In the genomic region with DNA sequence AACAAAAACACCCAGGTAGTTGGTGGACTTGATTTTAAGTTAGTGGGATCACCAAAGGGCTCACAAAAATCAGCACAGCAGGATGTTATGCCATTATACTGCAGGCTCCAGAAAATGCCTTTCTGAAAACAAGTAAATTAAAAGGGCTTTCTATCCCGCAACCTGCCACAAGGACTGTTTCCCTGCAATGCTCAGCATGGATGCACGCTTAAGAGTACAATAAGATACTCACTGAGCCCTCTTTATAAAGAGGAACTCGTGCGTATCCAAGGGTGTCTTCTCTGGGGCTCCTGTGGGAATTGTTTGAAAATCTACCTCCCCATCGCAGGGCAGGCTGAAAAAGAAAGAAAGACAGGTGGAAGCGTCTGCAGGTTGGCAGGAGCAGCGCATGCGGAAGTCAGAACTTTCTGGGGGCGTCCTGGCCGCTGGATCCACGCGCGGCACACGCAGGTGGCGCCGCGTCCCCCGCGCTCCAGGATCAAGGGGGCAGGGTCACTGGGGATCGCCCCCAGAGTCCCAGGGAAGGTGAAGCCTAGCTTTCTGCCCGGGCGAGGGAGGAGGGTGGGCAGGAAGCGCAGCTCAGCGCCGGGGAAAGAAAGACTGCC, we compare ENCODE assay signal across 8 mouse cellular contexts. TPM values are rescaled to one million over a fixed set of nuclear protein-coding genes. Genes with fewer than 3 reads are reported as not detected.
DNase-seq lines count a peak whose midpoint lies in the region; ATAC-seq lines count a peak whose summit lies in the region.

No protein-coding gene starts in this region.

- H3K27me3 ChIP-seq in embryonic facial prominence, embryonic 13.5 days: no peaks in the 10 kb centered on the region
- no peaks in the 10 kb centered on the region for H3K27me3 ChIP-seq in intestine, embryonic 16.5 days (replicated peaks; ENCODE audit: control insufficient read depth, insufficient read depth, low read length)
- 0 out of 2 replicates have a peak, but pooled peaks cover 3% of the 10 kb centered on the region for H3K27me3 ChIP-seq in midbrain, embryonic 12.5 days

- DNase-seq in layer of hippocampus, adult 11-12 months (ENCODE audit: low spot score): peak; percentile 58
- no peak for DNase-seq in layer of hippocampus, postnatal 10 days (ENCODE audit: low spot score in 2 of 2)
- peak; percentile 82 for DNase-seq in MN1 (ENCODE audit: low spot score)
- DNase-seq in urinary bladder, postnatal 10 days (ENCODE audit: low spot score): no peak
- no peak for DNase-seq in cerebellum, adult 8-10 months

- H3K36me3 ChIP-seq in embryonic facial prominence, embryonic 13.5 days: peaks cover 8% of the 10 kb centered on the region
- 0 out of 2 replicates have a peak, but pooled peaks cover 2% of the 10 kb centered on the region for H3K36me3 ChIP-seq in intestine, embryonic 16.5 days (ENCODE audit: control insufficient read depth, insufficient read depth, low read length)
- peaks cover 6% of the 10 kb centered on the region; the same call in 1 of the 2 replicates for H3K36me3 ChIP-seq in midbrain, embryonic 12.5 days

- peaks cover 15% of the 10 kb centered on the region for H3K4me1 ChIP-seq in embryonic facial prominence, embryonic 13.5 days
- peaks cover 13% of the 10 kb centered on the region for H3K4me1 ChIP-seq in intestine, embryonic 16.5 days (ENCODE audit: control insufficient read depth, insufficient read depth, low read length)
- H3K4me1 ChIP-seq in midbrain, embryonic 12.5 days: peaks cover 28% of the 10 kb centered on the region

- ATAC-seq in embryonic facial prominence, embryonic 13.5 days (ENCODE audit: insufficient number of reproducible peaks, insufficient read depth, low FRiP score, low TSS enrichment, low read depth): peak; percentile 4; the same call in 1 of the 2 replicates
- peak; percentile 22 for ATAC-seq in intestine, embryonic 16.5 days
- peak; percentile 42 for ATAC-seq in midbrain, embryonic 12.5 days (ENCODE audit: low FRiP score, low read depth)

- no peaks in the 10 kb centered on the region for H3K9me3 ChIP-seq in embryonic facial prominence, embryonic 13.5 days
- no peaks in the 10 kb centered on the region for H3K9me3 ChIP-seq in intestine, embryonic 16.5 days (ENCODE audit: control insufficient read depth, low read length)
- H3K9me3 ChIP-seq in midbrain, embryonic 12.5 days: no peaks in the 10 kb centered on the region

- H3K27ac ChIP-seq in embryonic facial prominence, embryonic 13.5 days: peak overlapping the region; percentile 78
- H3K27ac ChIP-seq in intestine, embryonic 16.5 days (ENCODE audit: low read length): peak overlapping the region; percentile 84
- H3K27ac ChIP-seq in midbrain, embryonic 12.5 days (replicated peaks): peak overlapping the region; percentile 88

- peak overlapping the region; percentile 91 for H3K9ac ChIP-seq in embryonic facial prominence, embryonic 13.5 days
- H3K9ac ChIP-seq in intestine, embryonic 16.5 days (ENCODE audit: low read depth, low read length): peak overlapping the region; percentile 87
- H3K9ac ChIP-seq in midbrain, embryonic 12.5 days (replicated peaks): peak overlapping the region; percentile 90

- WGBS in embryonic facial prominence, embryonic 13.5 days: under 1% methylated on average over 25 of the region's 25 CpGs
- WGBS in intestine, embryonic 16.5 days: 2% methylated on average over 21 of the region's 25 CpGs
- WGBS in midbrain, embryonic 12.5 days: 0% methylated on average over 25 of the region's 25 CpGs

- peak overlapping the region; percentile 88 for H3K4me3 ChIP-seq in embryonic facial prominence, embryonic 13.5 days
- peak overlapping the region; percentile 86 for H3K4me3 ChIP-seq in intestine, embryonic 16.5 days (ENCODE audit: low read length)
- H3K4me3 ChIP-seq in midbrain, embryonic 12.5 days: peak overlapping the region; percentile 81

- peak overlapping the region; percentile 85 for H3K4me2 ChIP-seq in embryonic facial prominence, embryonic 13.5 days
- H3K4me2 ChIP-seq in intestine, embryonic 16.5 days (ENCODE audit: low read depth, low read length): peak overlapping the region; percentile 79
- H3K4me2 ChIP-seq in midbrain, embryonic 12.5 days (replicated peaks): peak overlapping the region; percentile 74

RNA-seq across cellular contexts. Expression of gene Ccnjl, which starts 0.4 kb away (rescaled TPM):
- total RNA-seq in layer of hippocampus, postnatal 10 days (2021): 10 to 100 TPM in 1 of 2 experiments, 1 to 10 TPM in 1; 8.8 to 10.1 TPM
- 13.7 and 14.2 TPM in 2 replicates for polyA plus RNA-seq in embryonic facial prominence, embryonic 13.5 days (2015; fragmentation: Nextera tagmentation; extraction: Ambion mirVana)
- 14.6 and 15.0 TPM in 2 replicates for polyA plus RNA-seq in intestine, embryonic 16.5 days (2015; fragmentation: Nextera tagmentation; extraction: Ambion mirVana)
- 32.4 and 32.6 TPM in 2 replicates for polyA plus RNA-seq in midbrain, embryonic 12.5 days (2016; fragmentation: Nextera tagmentation; extraction: Ambion mirVana)

RNA-seq across cellular contexts. Expression of gene C1qtnf2, which starts 54.1 kb away (rescaled TPM):
- total RNA-seq in layer of hippocampus, postnatal 10 days (2021): 1 to 10 TPM; 6.8 to 7.4 TPM
- 15.9 and 17.0 TPM in 2 replicates for polyA plus RNA-seq in embryonic facial prominence, embryonic 13.5 days (2015; fragmentation: Nextera tagmentation; extraction: Ambion mirVana)
- 7.0 and 7.2 TPM in 2 replicates for polyA plus RNA-seq in intestine, embryonic 16.5 days (2015; fragmentation: Nextera tagmentation; extraction: Ambion mirVana)
- polyA plus RNA-seq in midbrain, embryonic 12.5 days (2016; fragmentation: Nextera tagmentation; extraction: Ambion mirVana): 3.7 and 4.5 TPM in 2 replicates

RNA-seq across cellular contexts. Expression of gene 4933415A04Rik, which starts 58.7 kb away (rescaled TPM):
- 1 to 10 TPM; 1.9 to 2.6 TPM for total RNA-seq in layer of hippocampus, postnatal 10 days (2021)
- polyA plus RNA-seq in embryonic facial prominence, embryonic 13.5 days (2015; fragmentation: Nextera tagmentation; extraction: Ambion mirVana): 3.5 and 4.2 TPM in 2 replicates
- polyA plus RNA-seq in intestine, embryonic 16.5 days (2015; fragmentation: Nextera tagmentation; extraction: Ambion mirVana): 4.1 and 5.0 TPM in 2 replicates
- 8.4 and 9.3 TPM in 2 replicates for polyA plus RNA-seq in midbrain, embryonic 12.5 days (2016; fragmentation: Nextera tagmentation; extraction: Ambion mirVana)

Comparison
In these comparisons a context has a peak if more than half of its experiments do, and no peak if none do; other contexts are left out.
1. DNase-seq: peak in layer of hippocampus, adult 11-12 months (single experiment) and MN1 (single experiment); none in layer of hippocampus, postnatal 10 days (0 of 2), urinary bladder, postnatal 10 days (single experiment) and cerebellum, adult 8-10 months (single experiment).
2. Peak in every context shown above with its lines, with median percentiles within 50 percentile points of each other: ATAC-seq, H3K27ac ChIP-seq, H3K4me2 ChIP-seq, H3K4me3 ChIP-seq and H3K9ac ChIP-seq.